Mouse (Mus musculus) kidney, adult 2 months (tissue): ENCODE data around the gene Slc39a1.

ENCODE experiments used
- CTCF ChIP-seq: fragments of 200-500 bp; conservative IDR thresholded peaks from 2 replicates; pipeline ENCODE4 v1.5.1; 2011; ENCODE audit warnings: low read depth, mild to moderate bottlenecking, control low read depth, low read length, moderate library complexity, mixed read lengths; ENCODE audit not compliant: insufficient read depth, insufficient read length
- POLR2A ChIP-seq: fragments of 200-500 bp; IDR thresholded peaks from one replicate; pipeline ENCODE4 v1.6.1; 2011; ENCODE audit warnings: low read depth, low read length, control low read depth

DNA sequence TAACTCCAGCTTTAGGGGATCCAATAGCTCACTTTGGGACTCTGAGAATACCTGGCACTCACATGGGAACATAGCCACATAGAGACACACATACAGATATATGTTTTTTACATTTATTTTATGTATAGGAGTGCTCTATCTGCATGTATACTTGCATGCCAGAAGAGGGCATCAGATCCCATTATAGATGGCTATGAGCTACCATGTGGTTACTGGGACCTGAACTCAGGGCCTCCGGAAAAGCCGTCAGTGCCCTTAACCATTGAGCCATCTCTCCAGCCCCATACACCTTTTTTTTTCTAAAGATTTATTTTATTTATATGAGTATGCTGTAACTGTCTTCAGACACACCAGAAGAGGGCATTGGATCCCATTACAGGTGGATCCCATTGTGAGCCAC lies 36.2 kb downstream of the Slc39a1 start:
- no peak for TF ChIP-seq POLR2A
- no peak for TF ChIP-seq CTCF
